Mouse (Mus musculus): ENCODE results near the gene Cntn5.

Cntn5 gene

GRCm38 (mm10) chr9:10232066-10232465 is 672.5 kb downstream of the Cntn5 start:
- no peak for DNase-seq (ENCODE audit: extremely low read depth, low read depth)

GRCm38 (mm10) chr9:10230973-10231372 is 673.6 kb downstream of the Cntn5 start:
- no peak for DNase-seq (ENCODE audit: extremely low read depth, low read depth)

- no peak for DNase-seq (ENCODE audit: extremely low read depth, low read depth)
Measured at GRCm38 (mm10) chr9:10229716-10230115, 674.9 kb downstream of the Cntn5 start.

- no peak for DNase-seq (ENCODE audit: extremely low read depth, low read depth)
Measured at GRCm38 (mm10) chr9:10226013-10226412, 678.6 kb downstream of the Cntn5 start.

GRCm38 (mm10) chr9:10186063-10186462 is 718.5 kb downstream of the Cntn5 start:
- DNase-seq (ENCODE audit: extremely low read depth, low read depth), result no peak

GRCm38 (mm10) chr9:10170526-10170925 is 734.0 kb downstream of the Cntn5 start:
- no peak for DNase-seq (ENCODE audit: extremely low read depth, low read depth)

GRCm38 (mm10) chr9:10121350-10122057 is 783.1 kb downstream of the Cntn5 start:
- no peak for DNase-seq (ENCODE audit: extremely low read depth, low read depth)

- no peak for DNase-seq (ENCODE audit: extremely low read depth, low read depth)
Measured at GRCm38 (mm10) chr9:10116581-10116980, 788.0 kb downstream of the Cntn5 start.

GRCm38 (mm10) chr9:10109156-10109555 is 795.4 kb downstream of the Cntn5 start:
- DNase-seq (ENCODE audit: extremely low read depth, low read depth), result no peak

GRCm38 (mm10) chr9:10107861-10108260 is 796.7 kb downstream of the Cntn5 start:
- no peak for DNase-seq (ENCODE audit: extremely low read depth, low read depth)

GRCm38 (mm10) chr9:10101812-10102440 is 802.6 kb downstream of the Cntn5 start:
- DNase-seq (ENCODE audit: extremely low read depth, low read depth), result no peak

- DNase-seq (ENCODE audit: extremely low read depth, low read depth), result no peak
Measured at GRCm38 (mm10) chr9:10076282-10076681, 828.3 kb downstream of the Cntn5 start.

GRCm38 (mm10) chr9:10073401-10073800 is 831.2 kb downstream of the Cntn5 start:
- no peak for DNase-seq (ENCODE audit: extremely low read depth, low read depth)

- no peak for DNase-seq (ENCODE audit: extremely low read depth, low read depth)
Measured at GRCm38 (mm10) chr9:10072860-10073259, 831.7 kb downstream of the Cntn5 start.

- DNase-seq (ENCODE audit: extremely low read depth, low read depth), result no peak
Measured at GRCm38 (mm10) chr9:10071271-10071670, 833.3 kb downstream of the Cntn5 start.

- no peak for DNase-seq (ENCODE audit: extremely low read depth, low read depth)
Measured at GRCm38 (mm10) chr9:10044969-10045789, 859.4 kb downstream of the Cntn5 start.

- DNase-seq (ENCODE audit: extremely low read depth, low read depth), result no peak
Measured at GRCm38 (mm10) chr9:10043001-10043400, 861.6 kb downstream of the Cntn5 start.

GRCm38 (mm10) chr9:10015129-10015528 is 889.4 kb downstream of the Cntn5 start:
- no peak for DNase-seq (ENCODE audit: extremely low read depth, low read depth)

GRCm38 (mm10) chr9:9984028-9984427 is 920.5 kb downstream of the Cntn5 start:
- no peak for DNase-seq (ENCODE audit: extremely low read depth, low read depth)

GRCm38 (mm10) chr9:9983220-9983619 is 921.4 kb downstream of the Cntn5 start:
- no peak for DNase-seq (ENCODE audit: extremely low read depth, low read depth)

- DNase-seq (ENCODE audit: extremely low read depth, low read depth), result no peak
Measured at GRCm38 (mm10) chr9:9965370-9965769, 939.2 kb downstream of the Cntn5 start.

- no peak for DNase-seq (ENCODE audit: extremely low read depth, low read depth)
Measured at GRCm38 (mm10) chr9:9960610-9961172, 943.9 kb downstream of the Cntn5 start.

Data from MEL-GATA-1-ER (cell line).